Mouse (Mus musculus) heart, embryonic 10.5 days (tissue): ENCODE results near the gene Pikfyve. TPM values are rescaled to one million over a fixed set of nuclear protein-coding genes. Genes with fewer than 3 reads are reported as not detected.

Source experiments
- DNase-seq: peaks from one replicate; pipeline ENCODE4 v3.0.0-alpha.2; 2017; ENCODE audit warnings: low spot score
- H3K27ac ChIP-seq: fragments of 300-500 bp; sonication (generic); 2 replicates; pipeline ENCODE4 v1.5.1; 2016; ENCODE audit warnings: mild to moderate bottlenecking
- H3K27me3 ChIP-seq: fragments of 300-500 bp; sonication (generic); 2 replicates; pipeline ENCODE4 v1.6.1; 2016; ENCODE audit warnings: mild to moderate bottlenecking; ENCODE audit not compliant: poor library complexity, insufficient read depth, severe bottlenecking
- H3K36me3 ChIP-seq: fragments of 300-500 bp; sonication (generic); 2 replicates; pipeline ENCODE4 v1.6.1; 2016; ENCODE audit warnings: mild to moderate bottlenecking, moderate library complexity
- H3K4me1 ChIP-seq: fragments of 300-500 bp; sonication (generic); 2 replicates; pipeline ENCODE4 v1.6.1; 2016; ENCODE audit warnings: mild to moderate bottlenecking
- H3K4me3 ChIP-seq: fragments of 300-500 bp; sonication (generic); 2 replicates; pipeline ENCODE4 v1.5.1; 2016; ENCODE audit warnings: mild to moderate bottlenecking, moderate library complexity
- H3K9me3 ChIP-seq: fragments of 300-500 bp; sonication (generic); 2 replicates; pipeline ENCODE4 v1.6.1; 2016; ENCODE audit warnings: mild to moderate bottlenecking, moderate library complexity
- WGBS: fragments of 180-500 bp; shearing (Covaris S2); methylation state at CpG from one replicate; pipeline ENCODE4 v1.1.7; 2016; 5-methylcytosine and 5-hydroxymethylcytosine counted together
- polyA plus RNA-seq: library from polyadenylated mRNA; unstranded; fragments of >200 nt; fragmentation: Nextera tagmentation; extraction: Ambion mirVana; gene quantifications from 2 replicates; pipeline ENCODE4 v1.2.1, GENCODE M21; 2016

Gene Pikfyve
- polyA plus RNA-seq, 1 experiment from 2014 or later: 9.5 TPM

DNA sequence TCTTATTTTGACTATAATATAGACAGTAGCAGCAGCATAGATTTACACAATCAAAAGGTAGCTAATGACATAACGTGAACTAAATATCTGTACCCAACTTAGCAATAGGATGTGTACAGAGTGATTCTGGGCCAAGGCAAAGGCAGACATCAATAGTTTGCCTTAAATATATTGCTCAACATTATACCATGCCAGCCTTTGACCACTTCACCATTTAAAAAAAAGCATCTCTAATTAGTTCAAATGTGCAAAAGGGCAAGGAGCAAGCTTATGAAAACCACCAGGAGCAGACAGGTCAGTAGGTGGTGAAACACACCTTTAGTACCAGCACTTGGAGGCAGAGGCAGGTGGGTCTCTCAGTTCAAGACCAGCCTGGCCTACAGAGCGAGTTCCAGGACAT lies 12.8 kb upstream of the Pikfyve start:
- WGBS: 87% methylated on average over 2 of the region's 2 CpGs
- no peaks in the 10 kb centered on the region for H3K27me3 ChIP-seq
- no peak overlapping the region for H3K4me3 ChIP-seq
- H3K27ac ChIP-seq: no peak overlapping the region
- H3K9me3 ChIP-seq: no peaks in the 10 kb centered on the region
- no peak for DNase-seq
- peaks cover 8% of the 10 kb centered on the region; the same call in 1 of the 2 replicates for H3K4me1 ChIP-seq
- peaks cover 57% of the 10 kb centered on the region for H3K36me3 ChIP-seq

DNA sequence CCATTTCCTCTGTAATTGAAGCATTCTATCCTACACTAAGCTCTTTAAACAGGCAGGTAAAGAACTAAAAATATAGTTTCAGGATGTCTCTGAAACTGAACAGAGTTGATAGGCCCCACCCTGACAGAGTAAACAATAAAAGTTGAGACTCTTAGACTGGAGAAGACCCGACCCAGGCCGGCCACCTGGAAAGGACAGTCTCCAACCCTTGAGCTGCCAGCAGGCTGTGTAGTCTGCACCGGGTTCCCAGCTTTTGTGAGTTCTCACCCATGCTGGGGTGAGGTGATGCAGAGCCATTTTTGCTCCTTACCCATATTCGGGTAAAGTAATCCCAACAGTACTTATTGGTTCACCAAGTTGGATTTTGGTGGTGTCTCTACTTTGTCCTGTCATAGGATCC lies 10.3 kb upstream of the Pikfyve start:
- Histone ChIP-seq H3K9me3 (no peaks in the 10 kb centered on the region), H3K27ac (no peak overlapping the region), H3K4me3 (no peak overlapping the region), H3K36me3 (peaks cover 33% of the 10 kb centered on the region), H3K27me3 (no peaks in the 10 kb centered on the region), H3K4me1 (peaks cover 8% of the 10 kb centered on the region; the same call in 1 of the 2 replicates)
- 68% methylated on average over 4 of the region's 4 CpGs for WGBS
- no peak for DNase-seq

DNA sequence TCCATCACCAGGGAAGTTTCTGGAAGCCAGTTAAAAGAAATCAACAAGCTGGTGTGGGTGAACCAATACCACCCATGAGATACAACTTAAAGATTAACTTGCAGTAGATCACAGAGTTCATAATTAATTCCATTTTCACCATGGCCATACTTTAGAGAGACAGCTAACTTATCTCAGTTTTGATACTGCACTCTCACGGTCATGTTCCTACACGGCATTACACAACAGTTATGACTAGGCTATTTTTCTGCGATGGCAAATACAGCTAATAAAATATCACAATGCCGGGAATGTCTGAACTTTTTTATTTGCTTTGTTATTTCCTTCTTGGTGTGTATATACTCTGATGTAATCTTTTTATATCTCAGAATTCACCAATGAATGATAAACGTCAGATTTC lies 9.6 kb upstream of the Pikfyve start:
- Histone ChIP-seq H3K4me1 (peaks cover 8% of the 10 kb centered on the region; the same call in 1 of the 2 replicates), H3K36me3 (peaks cover 26% of the 10 kb centered on the region), H3K9me3 (no peaks in the 10 kb centered on the region), H3K27me3 (no peaks in the 10 kb centered on the region), H3K27ac (no peak overlapping the region), H3K4me3 (no peak overlapping the region)
- DNase-seq: no peak
- 78% methylated on average over 5 of the region's 5 CpGs for WGBS

DNA sequence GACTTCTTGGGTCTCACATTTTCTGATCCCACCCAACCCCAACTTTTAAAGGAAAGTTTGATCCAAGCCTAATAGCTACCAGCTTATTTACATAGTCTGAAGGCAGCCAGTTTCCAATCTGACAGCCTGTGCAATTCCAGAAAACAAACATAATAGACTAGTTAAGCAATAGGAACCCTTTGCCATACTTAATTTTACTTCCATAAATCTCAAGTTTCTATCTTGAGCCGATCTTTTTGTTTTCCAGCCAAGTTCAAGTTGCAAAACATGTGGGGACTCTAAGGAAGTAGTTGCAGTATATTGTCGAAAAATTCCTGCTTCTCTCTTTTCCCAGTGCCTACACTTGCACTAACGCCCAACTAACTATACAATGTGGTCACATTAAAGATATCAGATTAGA lies 9.0 kb upstream of the Pikfyve start:
- Histone ChIP-seq H3K4me1 (peaks cover 8% of the 10 kb centered on the region; the same call in 1 of the 2 replicates), H3K9me3 (no peaks in the 10 kb centered on the region), H3K36me3 (peaks cover 22% of the 10 kb centered on the region), H3K27me3 (no peaks in the 10 kb centered on the region), H3K4me3 (peak overlapping the region; percentile 82), H3K27ac (no peak overlapping the region)
- 74% methylated on average over 3 of the region's 3 CpGs for WGBS
- DNase-seq: no peak

DNA sequence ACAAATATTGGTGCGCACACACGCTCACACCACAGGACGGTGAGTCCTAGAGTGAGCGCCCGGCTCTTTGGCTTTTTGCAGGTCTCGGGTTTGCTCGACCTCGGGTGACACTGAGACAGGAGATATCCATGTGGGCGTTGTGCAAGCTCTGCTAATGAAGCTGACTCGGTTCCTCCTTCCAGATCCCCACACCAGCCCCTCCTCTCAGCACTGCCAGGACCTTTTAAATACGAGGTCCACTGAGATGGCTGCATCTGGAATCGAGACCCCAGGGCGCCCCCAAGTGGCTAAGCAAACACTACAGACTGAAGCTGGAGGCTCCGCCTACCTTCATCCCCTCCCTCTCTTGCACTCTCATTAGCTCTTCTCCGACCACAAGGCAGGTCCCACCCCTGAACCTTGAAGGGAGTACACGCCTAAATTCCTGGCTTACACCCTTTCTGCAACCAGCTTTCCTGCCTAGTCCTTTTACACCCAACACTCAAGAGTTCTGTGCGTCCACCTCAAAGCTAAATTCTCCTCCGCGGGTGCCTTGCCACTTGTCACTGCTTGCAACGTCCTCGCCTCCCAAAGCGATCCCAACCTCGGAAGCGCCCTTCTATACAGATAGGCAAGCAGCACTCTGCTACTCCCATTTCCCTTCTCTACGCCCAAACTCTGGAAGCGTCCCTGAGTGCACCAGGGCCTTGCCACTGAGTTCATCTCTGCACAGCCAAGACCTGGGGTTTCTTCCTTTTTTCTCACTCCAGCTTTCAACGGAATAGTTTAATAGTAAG lies 8.2 kb upstream of the Pikfyve start:
- peak; percentile 97 for DNase-seq
- Histone ChIP-seq H3K9me3 (no peaks in the 10 kb centered on the region), H3K27ac (peak overlapping the region; percentile 94), H3K27me3 (no peaks in the 10 kb centered on the region), H3K4me1 (peaks cover 8% of the 10 kb centered on the region; the same call in 1 of the 2 replicates), H3K36me3 (peaks cover 14% of the 10 kb centered on the region), H3K4me3 (peak overlapping the region; percentile 82)
- WGBS: 6% methylated on average over 27 of the region's 27 CpGs

DNA sequence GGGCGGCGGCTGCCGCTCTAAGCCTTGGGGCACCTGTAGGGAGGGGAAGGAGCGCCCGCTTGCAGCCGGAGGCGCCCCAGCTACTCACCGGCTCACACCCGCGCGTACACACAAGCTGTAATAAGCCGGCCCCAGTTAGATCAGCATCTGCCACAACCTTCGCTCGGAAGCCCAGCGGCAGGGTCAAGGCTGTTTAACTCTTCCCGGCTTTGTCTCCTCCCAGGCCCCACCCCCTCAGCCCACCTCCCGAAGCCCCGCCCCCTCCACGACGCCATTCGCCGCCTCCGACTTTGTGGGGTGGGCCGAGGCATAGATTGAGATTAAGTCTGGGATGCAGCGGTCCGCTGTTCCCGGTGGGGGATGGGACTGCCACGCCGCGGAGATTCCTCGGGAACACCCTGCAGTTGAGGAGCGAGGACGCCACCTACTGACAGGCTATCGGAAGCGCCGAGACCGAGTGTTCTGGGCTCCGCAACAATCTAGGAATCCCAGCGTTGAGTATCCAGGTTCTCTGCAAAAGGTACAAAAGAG lies 7.5 kb upstream of the Pikfyve start:
- Histone ChIP-seq H3K4me3 (peak overlapping the region; percentile 82), H3K27me3 (no peaks in the 10 kb centered on the region), H3K9me3 (no peaks in the 10 kb centered on the region), H3K36me3 (peaks cover 8% of the 10 kb centered on the region), H3K27ac (peak overlapping the region; percentile 94), H3K4me1 (peaks cover 8% of the 10 kb centered on the region; the same call in 1 of the 2 replicates)
- WGBS: under 1% methylated on average over 39 of the region's 39 CpGs
- peak; percentile 98 for DNase-seq

DNA sequence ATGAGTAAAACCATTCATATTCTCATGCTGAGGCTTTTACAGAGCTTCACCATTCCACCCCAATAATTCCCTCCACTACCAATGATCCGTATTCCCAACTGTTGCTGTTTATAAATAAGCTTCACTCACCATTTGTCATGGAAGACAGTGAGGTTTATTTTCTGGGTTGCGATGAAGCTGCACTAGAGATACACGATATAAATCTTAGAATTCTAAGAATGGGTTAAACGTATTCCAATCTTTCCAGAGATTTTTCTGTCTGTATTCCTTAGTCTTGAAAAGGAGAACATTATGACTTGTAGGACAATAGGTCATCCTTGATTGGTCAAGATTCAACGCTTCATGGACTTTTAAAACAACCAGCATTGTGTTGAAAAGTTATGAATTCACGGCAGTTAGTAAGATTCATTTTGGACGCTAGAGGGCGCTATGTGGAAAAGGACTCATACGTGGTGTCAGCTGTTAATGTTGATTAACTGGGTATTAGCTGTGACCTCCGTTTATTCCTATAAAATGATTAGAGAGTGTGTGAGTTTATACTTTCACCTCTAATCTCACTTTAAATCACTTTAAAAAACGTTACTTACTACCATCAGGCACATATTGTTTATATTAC lies 6.7 kb upstream of the Pikfyve start:
- WGBS: 5% methylated on average over 11 of the region's 11 CpGs
- Histone ChIP-seq H3K9me3 (no peaks in the 10 kb centered on the region), H3K4me1 (peaks cover 8% of the 10 kb centered on the region; the same call in 1 of the 2 replicates), H3K4me3 (peak overlapping the region; percentile 82), H3K27ac (peak overlapping the region; percentile 94), H3K27me3 (no peaks in the 10 kb centered on the region), H3K36me3 (peaks cover under 1% of the 10 kb centered on the region; the same call in 1 of the 2 replicates)
- DNase-seq: no peak

DNA sequence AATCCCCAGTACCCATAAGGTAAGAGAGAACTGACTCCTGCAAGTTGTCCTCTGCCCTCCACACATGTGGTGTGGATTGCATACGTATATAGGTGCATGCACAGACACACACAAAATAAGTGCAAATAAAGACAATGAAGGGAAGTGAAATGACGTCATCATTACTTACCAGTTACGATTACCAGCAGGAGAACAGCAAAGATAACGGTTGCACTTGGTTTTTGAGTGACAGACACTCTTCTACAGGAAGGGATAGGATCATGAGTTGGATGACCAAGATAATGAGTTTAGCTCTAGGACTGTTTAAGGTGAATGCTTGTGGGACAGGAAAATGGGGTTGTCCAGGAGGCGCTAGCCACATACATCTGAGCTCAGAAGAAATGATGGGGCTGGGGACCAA lies 5.0 kb upstream of the Pikfyve start:
- H3K27ac ChIP-seq: no peak overlapping the region
- H3K9me3 ChIP-seq: no peaks in the 10 kb centered on the region
- no peaks in the 10 kb centered on the region for H3K36me3 ChIP-seq
- no peak for DNase-seq
- peaks cover 8% of the 10 kb centered on the region; the same call in 1 of the 2 replicates for H3K4me1 ChIP-seq
- 73% methylated on average over 5 of the region's 5 CpGs for WGBS
- no peak overlapping the region for H3K4me3 ChIP-seq
- H3K27me3 ChIP-seq: no peaks in the 10 kb centered on the region

DNA sequence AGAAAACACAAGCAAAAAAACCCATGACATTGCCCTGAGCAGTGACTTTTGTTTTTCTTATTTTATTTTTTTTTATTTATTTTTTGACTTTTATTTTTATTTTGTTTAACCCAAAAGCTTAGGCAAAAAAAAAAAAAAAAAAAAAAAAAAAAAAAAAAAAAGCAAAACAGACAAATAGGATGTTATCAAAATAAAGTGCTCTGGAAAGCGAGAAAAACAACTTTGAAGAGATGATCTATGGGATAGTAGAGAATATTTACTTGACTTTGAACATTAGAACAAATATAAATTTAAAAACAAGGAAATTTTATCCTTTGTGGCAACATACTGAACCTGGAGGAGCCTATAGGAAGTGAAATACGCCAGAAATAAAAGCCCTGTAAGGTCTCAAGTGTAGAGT lies 2.5 kb upstream of the Pikfyve start:
- Histone ChIP-seq H3K27me3 (no peaks in the 10 kb centered on the region), H3K36me3 (no peaks in the 10 kb centered on the region), H3K4me3 (no peak overlapping the region), H3K9me3 (no peaks in the 10 kb centered on the region), H3K4me1 (peaks cover 8% of the 10 kb centered on the region; the same call in 1 of the 2 replicates), H3K27ac (no peak overlapping the region)
- DNase-seq: no peak
- 71% methylated on average over 2 of the region's 2 CpGs for WGBS

DNA sequence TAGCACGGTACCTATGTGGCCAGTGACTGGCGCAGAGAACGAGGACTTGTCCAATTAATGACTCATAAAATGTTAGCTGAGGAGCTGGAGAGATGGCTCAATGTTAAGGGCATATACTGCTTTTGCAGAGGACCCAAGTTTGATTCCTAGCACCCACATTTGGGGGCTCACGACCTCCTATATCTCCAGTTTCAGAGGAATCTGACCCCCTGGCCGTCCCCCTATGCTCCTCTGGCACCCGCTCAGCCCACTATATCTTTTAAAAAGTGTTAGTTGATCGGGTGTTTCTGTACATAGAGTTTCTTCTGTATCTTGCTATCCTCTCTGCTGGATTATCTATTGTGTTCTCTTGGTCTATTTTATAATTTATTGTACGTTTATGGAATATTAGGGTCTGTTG lies 1.5 kb upstream of the Pikfyve start:
- Histone ChIP-seq H3K4me1 (peaks cover 8% of the 10 kb centered on the region; the same call in 1 of the 2 replicates), H3K27ac (no peak overlapping the region), H3K36me3 (no peaks in the 10 kb centered on the region), H3K27me3 (no peaks in the 10 kb centered on the region), H3K9me3 (no peaks in the 10 kb centered on the region), H3K4me3 (no peak overlapping the region)
- no peak for DNase-seq
- 92% methylated on average over 8 of the region's 8 CpGs for WGBS

DNA sequence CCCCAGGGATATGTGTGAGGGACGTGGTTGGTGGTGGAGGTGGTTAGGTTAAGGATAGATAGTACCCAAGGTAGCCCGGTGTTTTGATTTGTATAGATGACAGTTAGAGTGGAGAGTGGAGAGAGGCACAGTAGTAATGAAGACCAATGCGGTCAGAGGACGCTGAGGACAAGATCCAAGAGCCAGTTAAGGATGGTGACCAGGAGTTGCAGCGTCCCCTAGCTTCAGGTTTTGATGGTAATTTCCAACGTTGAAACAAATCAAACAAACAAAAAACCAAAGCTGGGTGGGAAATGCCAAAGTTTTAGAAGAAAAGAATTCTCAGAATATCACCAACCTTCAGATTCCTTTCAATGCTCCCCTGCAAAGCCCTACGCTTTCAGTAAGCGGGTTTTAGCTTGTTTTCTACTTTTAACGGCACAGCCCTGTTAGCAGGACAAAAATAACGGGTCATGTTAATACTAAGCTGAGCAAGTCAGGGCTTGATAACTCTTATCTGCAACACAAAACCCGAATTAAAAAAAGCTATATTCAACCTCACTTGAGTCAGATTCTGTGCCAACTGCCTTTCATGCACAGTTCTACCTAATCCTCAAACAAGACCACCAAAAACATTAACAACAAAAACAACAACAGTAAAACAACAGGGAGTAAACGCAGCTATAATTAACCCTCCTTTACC lies 818 bp upstream of the Pikfyve start:
- Histone ChIP-seq H3K27me3 (no peaks in the 10 kb centered on the region), H3K9me3 (no peaks in the 10 kb centered on the region), H3K4me1 (peaks cover 8% of the 10 kb centered on the region; the same call in 1 of the 2 replicates), H3K36me3 (no peaks in the 10 kb centered on the region), H3K4me3 (peak overlapping the region; percentile 96), H3K27ac (peak overlapping the region; percentile 93)
- WGBS: 26% methylated on average over 12 of the region's 12 CpGs
- no peak for DNase-seq

DNA sequence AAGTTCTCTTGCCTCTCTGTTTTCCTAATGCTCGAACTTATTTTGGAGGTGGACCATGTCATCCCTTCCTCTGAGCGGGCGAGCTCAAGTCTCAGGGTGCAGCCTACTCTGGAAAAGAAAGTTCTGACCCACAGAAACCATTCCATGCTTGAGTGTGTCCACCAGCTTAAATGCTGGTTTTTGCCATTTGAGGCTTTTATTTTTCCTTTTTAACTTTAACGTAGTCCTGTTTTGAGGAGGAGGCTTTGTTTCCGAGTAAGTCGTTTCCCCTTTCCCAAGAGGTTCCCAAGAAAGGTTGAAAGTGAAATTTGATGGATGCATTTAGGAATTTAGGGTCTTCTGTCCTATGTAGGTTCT lies 569 bp downstream of the Pikfyve start:
- Histone ChIP-seq H3K36me3 (peaks cover 3% of the 10 kb centered on the region), H3K4me3 (peak overlapping the region; percentile 96), H3K27me3 (no peaks in the 10 kb centered on the region), H3K4me1 (peaks cover 8% of the 10 kb centered on the region; the same call in 1 of the 2 replicates), H3K27ac (peak overlapping the region; percentile 93), H3K9me3 (no peaks in the 10 kb centered on the region)
- DNase-seq: no peak
- WGBS: 0% methylated on average over 6 of the region's 6 CpGs

DNA sequence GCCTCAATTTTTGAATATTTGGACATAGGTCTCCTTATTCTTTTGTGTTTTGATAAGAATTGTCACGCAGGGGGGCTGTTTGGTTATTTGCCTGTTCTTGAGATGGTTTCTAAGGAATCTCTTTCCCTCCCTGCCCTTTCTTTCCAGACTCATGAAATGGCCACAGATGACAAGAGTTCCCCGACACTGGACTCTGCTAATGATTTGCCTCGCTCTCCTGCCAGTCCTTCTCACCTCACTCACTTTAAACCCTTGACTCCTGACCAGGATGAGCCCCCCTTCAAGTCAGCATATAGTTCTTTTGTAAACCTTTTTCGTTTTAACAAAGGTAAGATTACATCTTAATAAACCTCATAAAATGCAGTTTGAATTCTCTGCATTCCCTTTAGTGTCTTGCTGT lies 3.7 kb downstream of the Pikfyve start:
- Histone ChIP-seq H3K27ac (no peak overlapping the region), H3K27me3 (no peaks in the 10 kb centered on the region), H3K9me3 (no peaks in the 10 kb centered on the region), H3K4me1 (peaks cover 8% of the 10 kb centered on the region; the same call in 1 of the 2 replicates), H3K36me3 (peaks cover 24% of the 10 kb centered on the region), H3K4me3 (no peak overlapping the region)
- WGBS: 85% methylated on average over 4 of the region's 4 CpGs
- DNase-seq: no peak
